Mouse (Mus musculus): ENCODE results near the gene Fosb. TPM values are rescaled to one million over a fixed set of nuclear protein-coding genes. Genes with fewer than 3 reads are reported as not detected.

Gene Fosb
- polyA plus RNA-seq, 2 experiments: 0.14 to 0.69 TPM

- Histone ChIP-seq H3K4me2 (replicated peaks; ENCODE audit: low read depth, low read length, severe bottlenecking) (no peak overlapping the region), H3K9me3 (ENCODE audit: control insufficient read depth, low read length) (no peaks in the 10 kb centered on the region), H3K27me3 (ENCODE audit: control insufficient read depth, insufficient read depth, low read length) (no peaks in the 10 kb centered on the region), H3K4me3 (replicated peaks; ENCODE audit: low read length) (no peak overlapping the region), H3K36me3 (ENCODE audit: control insufficient read depth, insufficient read depth, low read length) (no peaks in the 10 kb centered on the region), H3K27ac (replicated peaks; ENCODE audit: low read depth, low read length) (no peak overlapping the region), H3K9ac (ENCODE audit: low read depth, low read length, severe bottlenecking) (no peak overlapping the region), H3K4me1 (ENCODE audit: control insufficient read depth, insufficient read depth, low read length) (peaks cover 10% of the 10 kb centered on the region; the same call in 1 of the 2 replicates)
- DNase-seq (ENCODE audit: low spot score) (no peak), ATAC-seq (ENCODE audit: low FRiP score, low read depth) (no peak)
- TF ChIP-seq POLR2A (IDR thresholded peaks at IDR 0.05; ENCODE audit: borderline replicate concordance, extremely low read depth, insufficient read depth, insufficient read length): no peak
- WGBS: 60% methylated on average over 2 of the region's 2 CpGs
These were observed 22.1 kb upstream of the Fosb start for GRCm38 (mm10) chr7:19331910-19332309.

- H3K27me3 ChIP-seq (ENCODE audit: control insufficient read depth, insufficient read depth, low read length): no peaks in the 10 kb centered on the region
- H3K9ac ChIP-seq (ENCODE audit: low read depth, low read length, severe bottlenecking): no peak overlapping the region
- TF ChIP-seq POLR2A (IDR thresholded peaks at IDR 0.05; ENCODE audit: borderline replicate concordance, extremely low read depth, insufficient read depth, insufficient read length): no peak
- no peaks in the 10 kb centered on the region for H3K36me3 ChIP-seq (ENCODE audit: control insufficient read depth, insufficient read depth, low read length)
- H3K4me2 ChIP-seq (replicated peaks; ENCODE audit: low read depth, low read length, severe bottlenecking): no peak overlapping the region
- H3K9me3 ChIP-seq (ENCODE audit: control insufficient read depth, low read length): no peaks in the 10 kb centered on the region
- no peak overlapping the region for H3K4me3 ChIP-seq (replicated peaks; ENCODE audit: low read length)
- ATAC-seq (ENCODE audit: low FRiP score, low read depth): no peak
- DNase-seq (ENCODE audit: low spot score): no peak
- H3K27ac ChIP-seq (replicated peaks; ENCODE audit: low read depth, low read length): no peak overlapping the region
- peaks cover 11% of the 10 kb centered on the region for H3K4me1 ChIP-seq (ENCODE audit: control insufficient read depth, insufficient read depth, low read length)
These were observed 18.6 kb upstream of the Fosb start for GRCm38 (mm10) chr7:19328425-19328824.

GRCm38 (mm10) chr7:19327782-19328181 is 17.9 kb upstream of the Fosb start:
- no peak for TF ChIP-seq POLR2A (IDR thresholded peaks at IDR 0.05; ENCODE audit: borderline replicate concordance, extremely low read depth, insufficient read depth, insufficient read length)
- no peaks in the 10 kb centered on the region for H3K9me3 ChIP-seq (ENCODE audit: control insufficient read depth, low read length)
- WGBS: 75% methylated on average over 5 of the region's 5 CpGs
- H3K4me2 ChIP-seq (replicated peaks; ENCODE audit: low read depth, low read length, severe bottlenecking): peak overlapping the region; percentile 59; the same call in 1 of the 2 replicates
- no peaks in the 10 kb centered on the region for H3K27me3 ChIP-seq (ENCODE audit: control insufficient read depth, insufficient read depth, low read length)
- H3K4me3 ChIP-seq (replicated peaks; ENCODE audit: low read length): no peak overlapping the region
- no peaks in the 10 kb centered on the region for H3K36me3 ChIP-seq (ENCODE audit: control insufficient read depth, insufficient read depth, low read length)
- no peak overlapping the region for H3K27ac ChIP-seq (replicated peaks; ENCODE audit: low read depth, low read length)
- H3K9ac ChIP-seq (ENCODE audit: low read depth, low read length, severe bottlenecking): 0 out of 2 replicates have a peak overlapping the region, but pooled peaks have one; percentile 8
- H3K4me1 ChIP-seq (ENCODE audit: control insufficient read depth, insufficient read depth, low read length): peaks cover 11% of the 10 kb centered on the region
- no peak for DNase-seq (ENCODE audit: low spot score)
- ATAC-seq (ENCODE audit: low FRiP score, low read depth): no peak

DNA sequence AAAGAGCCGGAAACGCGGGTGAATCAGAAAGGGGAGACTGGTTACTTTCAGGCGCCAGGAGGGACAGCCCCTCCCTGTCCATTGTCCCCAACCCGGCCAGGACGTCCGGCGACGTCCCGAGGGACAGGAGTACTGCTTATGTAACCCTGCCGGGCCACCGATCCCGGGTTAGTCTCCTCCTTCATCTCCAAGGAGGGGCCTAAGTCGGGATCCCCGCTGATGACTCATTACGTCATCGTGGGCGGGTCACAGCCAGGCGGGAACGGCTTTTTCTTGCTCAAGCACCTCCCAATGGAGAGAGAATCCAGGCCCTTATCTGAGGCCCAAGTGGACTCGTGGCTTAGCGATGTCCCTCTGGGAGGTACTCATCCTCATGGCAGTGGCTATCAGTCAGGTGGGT is 17.3 kb upstream of the Fosb start:
- Histone ChIP-seq H3K4me3 (replicated peaks; ENCODE audit: low read length) (peak overlapping the region; percentile 35), H3K27me3 (ENCODE audit: control insufficient read depth, insufficient read depth, low read length) (no peaks in the 10 kb centered on the region), H3K4me2 (replicated peaks; ENCODE audit: low read depth, low read length, severe bottlenecking) (peak overlapping the region; percentile 59), H3K36me3 (ENCODE audit: control insufficient read depth, insufficient read depth, low read length) (no peaks in the 10 kb centered on the region), H3K4me1 (ENCODE audit: control insufficient read depth, insufficient read depth, low read length) (peaks cover 11% of the 10 kb centered on the region), H3K9ac (ENCODE audit: low read depth, low read length, severe bottlenecking) (peak overlapping the region; percentile 8; the same call in 1 of the 2 replicates), H3K9me3 (ENCODE audit: control insufficient read depth, low read length) (no peaks in the 10 kb centered on the region), H3K27ac (replicated peaks; ENCODE audit: low read depth, low read length) (peak overlapping the region; percentile 44)
- WGBS: 1% methylated on average over 20 of the region's 22 CpGs
- no peak for TF ChIP-seq POLR2A (IDR thresholded peaks at IDR 0.05; ENCODE audit: borderline replicate concordance, extremely low read depth, insufficient read depth, insufficient read length)
- ATAC-seq (ENCODE audit: low FRiP score, low read depth) (peak; percentile 70; the same call in 1 of the 2 replicates), DNase-seq (ENCODE audit: low spot score) (peak; percentile 83)

- H3K4me1 ChIP-seq (ENCODE audit: control insufficient read depth, insufficient read depth, low read length): peaks cover 11% of the 10 kb centered on the region
- under 1% methylated on average over 20 of the region's 20 CpGs for WGBS
- peak overlapping the region; percentile 59 for H3K4me2 ChIP-seq (replicated peaks; ENCODE audit: low read depth, low read length, severe bottlenecking)
- H3K9ac ChIP-seq (ENCODE audit: low read depth, low read length, severe bottlenecking): peak overlapping the region; percentile 8
- peak overlapping the region; percentile 35 for H3K4me3 ChIP-seq (replicated peaks; ENCODE audit: low read length)
- no peaks in the 10 kb centered on the region for H3K27me3 ChIP-seq (ENCODE audit: control insufficient read depth, insufficient read depth, low read length)
- ATAC-seq (ENCODE audit: low FRiP score, low read depth) (peak; percentile 73), DNase-seq (ENCODE audit: low spot score) (peak; percentile 75)
- no peaks in the 10 kb centered on the region for H3K9me3 ChIP-seq (ENCODE audit: control insufficient read depth, low read length)
- no peaks in the 10 kb centered on the region for H3K36me3 ChIP-seq (ENCODE audit: control insufficient read depth, insufficient read depth, low read length)
- no peak for TF ChIP-seq POLR2A (IDR thresholded peaks at IDR 0.05; ENCODE audit: borderline replicate concordance, extremely low read depth, insufficient read depth, insufficient read length)
- peak overlapping the region; percentile 44 for H3K27ac ChIP-seq (replicated peaks; ENCODE audit: low read depth, low read length)
These were observed 16.5 kb upstream of the Fosb start for GRCm38 (mm10) chr7:19326359-19326758.
